Mouse (Mus musculus) liver, embryonic 12.5 days (tissue): ENCODE data around the gene Ugt1a5. TPM values are rescaled to one million over a fixed set of nuclear protein-coding genes. Genes with fewer than 3 reads are reported as not detected.

Experiments used
- ATAC-seq: fragments of 200-750 bp; cut with Nextera tagmentation; 2 replicates; pipeline ENCODE4 v1.8.0; 2017; ENCODE audit warnings: moderate number of reproducible peaks, mild to moderate bottlenecking, moderate library complexity
- H3K27ac ChIP-seq: fragments of 300-500 bp; sonication (generic); 2 replicates; pipeline ENCODE4 v1.5.1; 2016; ENCODE audit warnings: mild to moderate bottlenecking
- H3K27me3 ChIP-seq: fragments of 300-500 bp; sonication (generic); replicated peaks from 2 replicates; pipeline ENCODE4 v1.6.1; 2016; ENCODE audit warnings: mild to moderate bottlenecking, moderate library complexity
- H3K36me3 ChIP-seq: fragments of 300-500 bp; sonication (generic); 2 replicates; pipeline ENCODE4 v1.6.1; 2016; ENCODE audit warnings: mild to moderate bottlenecking, moderate library complexity
- H3K4me1 ChIP-seq: fragments of 300-500 bp; sonication (generic); 2 replicates; pipeline ENCODE4 v1.6.1; 2016
- H3K4me2 ChIP-seq: fragments of 300-500 bp; sonication (generic); 2 replicates; pipeline ENCODE4 v1.6.1; 2016; ENCODE audit warnings: mild to moderate bottlenecking, moderate library complexity
- H3K4me3 ChIP-seq: fragments of 300-500 bp; sonication (generic); 2 replicates; pipeline ENCODE4 v1.5.1; 2016; ENCODE audit warnings: mild to moderate bottlenecking, moderate library complexity
- H3K9ac ChIP-seq: fragments of 300-500 bp; sonication (generic); 2 replicates; pipeline ENCODE4 v1.6.1; 2016; ENCODE audit warnings: mild to moderate bottlenecking, moderate library complexity
- H3K9me3 ChIP-seq: fragments of 300-500 bp; sonication (generic); replicated peaks from 2 replicates; pipeline ENCODE4 v1.6.1; 2016; ENCODE audit warnings: mild to moderate bottlenecking, moderate library complexity
- WGBS: fragments of 180-500 bp; shearing (Covaris S2); methylation state at CpG from one replicate; pipeline ENCODE4 v1.1.7; 2016; ENCODE audit not compliant: insufficient replicate concordance; 5-methylcytosine and 5-hydroxymethylcytosine counted together
- polyA plus RNA-seq: library from polyadenylated mRNA; unstranded; fragments of >200 nt; fragmentation: Nextera tagmentation; extraction: Ambion mirVana; gene quantifications from 2 replicates; pipeline ENCODE4 v1.2.1, GENCODE M21; 2016

The Ugt1a5 gene
- polyA plus RNA-seq, 1 experiment from 2014 or later = not detected

GRCm38 (mm10) chr1:88228121-88228520 is 62.3 kb downstream of the Ugt1a5 start:
- WGBS = 60% methylated on average over 7 of the region's 7 CpGs
- Histone ChIP-seq H3K9ac (no peak overlapping the region), H3K9me3 (peaks cover 70% of the 10 kb centered on the region), H3K27ac (no peak overlapping the region), H3K36me3 (no peaks in the 10 kb centered on the region), H3K4me2 (no peak overlapping the region), H3K4me1 (no peaks in the 10 kb centered on the region), H3K27me3 (no peaks in the 10 kb centered on the region), H3K4me3 (no peak overlapping the region)
- no peak for ATAC-seq

GRCm38 (mm10) chr1:88229566-88229965 is 63.8 kb downstream of the Ugt1a5 start:
- H3K27ac ChIP-seq = no peak overlapping the region
- peaks cover 84% of the 10 kb centered on the region for H3K9me3 ChIP-seq
- WGBS = 59% methylated on average over 3 of the region's 3 CpGs
- H3K36me3 ChIP-seq = no peaks in the 10 kb centered on the region
- H3K4me3 ChIP-seq = no peak overlapping the region
- H3K9ac ChIP-seq = no peak overlapping the region
- H3K4me2 ChIP-seq = no peak overlapping the region
- H3K27me3 ChIP-seq = no peaks in the 10 kb centered on the region
- no peak for ATAC-seq
- H3K4me1 ChIP-seq = no peaks in the 10 kb centered on the region

DNA sequence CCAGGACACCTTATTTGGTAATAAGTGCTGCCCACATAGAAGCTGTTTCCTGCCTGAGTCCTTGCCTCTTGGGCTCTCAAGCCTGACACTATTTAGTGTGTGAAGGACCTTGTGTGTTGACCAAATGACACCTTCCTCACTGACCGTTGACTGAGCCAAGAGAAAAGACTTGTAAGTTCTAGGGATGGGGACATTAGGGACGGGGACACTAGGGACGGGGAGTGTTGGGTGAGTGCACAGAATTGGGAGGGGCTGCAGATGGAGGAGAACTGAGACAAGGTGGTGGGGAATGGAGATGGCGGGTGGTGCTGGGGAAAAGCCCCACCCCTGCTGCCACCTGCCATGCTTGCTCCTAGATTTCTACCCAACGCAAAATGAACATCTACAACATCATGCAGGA is 64.2 kb downstream of the Ugt1a5 start:
- Histone ChIP-seq H3K9ac (no peak overlapping the region), H3K27me3 (no peaks in the 10 kb centered on the region), H3K36me3 (no peaks in the 10 kb centered on the region), H3K4me2 (no peak overlapping the region), H3K27ac (no peak overlapping the region), H3K9me3 (peaks cover 88% of the 10 kb centered on the region), H3K4me3 (no peak overlapping the region), H3K4me1 (no peaks in the 10 kb centered on the region)
- 60% methylated on average over 5 of the region's 5 CpGs for WGBS
- ATAC-seq = no peak

- 64% methylated on average over 7 of the region's 7 CpGs for WGBS
- Histone ChIP-seq H3K27me3 (no peaks in the 10 kb centered on the region), H3K27ac (no peak overlapping the region), H3K9me3 (peaks cover 91% of the 10 kb centered on the region), H3K4me3 (no peak overlapping the region), H3K9ac (no peak overlapping the region), H3K4me2 (no peak overlapping the region), H3K4me1 (no peaks in the 10 kb centered on the region), H3K36me3 (no peaks in the 10 kb centered on the region)
- ATAC-seq = no peak
Observed at GRCm38 (mm10) chr1:88230421-88230820, 64.6 kb downstream of the Ugt1a5 start.

- WGBS = 61% methylated on average over 6 of the region's 6 CpGs
- Histone ChIP-seq H3K4me2 (no peak overlapping the region), H3K36me3 (no peaks in the 10 kb centered on the region), H3K9ac (no peak overlapping the region), H3K4me3 (no peak overlapping the region), H3K4me1 (no peaks in the 10 kb centered on the region), H3K27ac (no peak overlapping the region), H3K9me3 (peaks cover 90% of the 10 kb centered on the region), H3K27me3 (no peaks in the 10 kb centered on the region)
- ATAC-seq = no peak
Observed at GRCm38 (mm10) chr1:88230981-88231802, 65.4 kb downstream of the Ugt1a5 start.

DNA sequence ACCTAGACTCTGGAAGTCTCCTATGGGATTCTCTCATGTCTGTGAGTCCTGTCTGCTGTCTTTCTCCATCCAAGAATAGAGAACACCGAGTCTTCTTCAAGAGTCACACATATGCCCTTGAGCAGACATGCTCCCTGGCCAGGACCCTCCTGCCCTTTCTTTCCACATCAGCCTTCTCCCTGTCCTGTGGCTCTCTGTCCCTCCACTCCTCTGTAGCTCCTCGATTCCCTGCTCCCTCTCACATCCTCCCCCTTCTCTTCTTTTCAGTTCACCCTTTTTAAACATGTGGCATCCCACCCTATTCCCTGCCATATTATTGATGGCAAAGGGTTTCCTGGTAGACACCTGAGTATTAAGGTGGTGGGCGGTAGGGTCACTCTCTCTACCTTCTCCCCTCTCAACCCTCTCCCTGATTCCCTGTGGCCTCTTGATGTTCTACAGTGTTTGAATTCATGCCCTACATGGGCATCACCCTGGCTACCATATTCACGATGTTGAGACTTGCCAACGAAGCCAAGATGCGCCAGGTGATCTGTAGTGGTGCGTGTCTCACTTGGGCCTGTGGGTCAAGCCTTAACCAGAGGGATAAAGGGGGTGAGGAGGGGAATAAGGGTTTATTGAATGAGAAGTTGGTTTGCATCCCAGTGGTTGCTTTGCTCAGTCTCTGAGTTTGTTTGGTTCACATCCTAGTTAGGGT is 66.1 kb downstream of the Ugt1a5 start:
- H3K9me3 ChIP-seq = peaks cover 88% of the 10 kb centered on the region

DNA sequence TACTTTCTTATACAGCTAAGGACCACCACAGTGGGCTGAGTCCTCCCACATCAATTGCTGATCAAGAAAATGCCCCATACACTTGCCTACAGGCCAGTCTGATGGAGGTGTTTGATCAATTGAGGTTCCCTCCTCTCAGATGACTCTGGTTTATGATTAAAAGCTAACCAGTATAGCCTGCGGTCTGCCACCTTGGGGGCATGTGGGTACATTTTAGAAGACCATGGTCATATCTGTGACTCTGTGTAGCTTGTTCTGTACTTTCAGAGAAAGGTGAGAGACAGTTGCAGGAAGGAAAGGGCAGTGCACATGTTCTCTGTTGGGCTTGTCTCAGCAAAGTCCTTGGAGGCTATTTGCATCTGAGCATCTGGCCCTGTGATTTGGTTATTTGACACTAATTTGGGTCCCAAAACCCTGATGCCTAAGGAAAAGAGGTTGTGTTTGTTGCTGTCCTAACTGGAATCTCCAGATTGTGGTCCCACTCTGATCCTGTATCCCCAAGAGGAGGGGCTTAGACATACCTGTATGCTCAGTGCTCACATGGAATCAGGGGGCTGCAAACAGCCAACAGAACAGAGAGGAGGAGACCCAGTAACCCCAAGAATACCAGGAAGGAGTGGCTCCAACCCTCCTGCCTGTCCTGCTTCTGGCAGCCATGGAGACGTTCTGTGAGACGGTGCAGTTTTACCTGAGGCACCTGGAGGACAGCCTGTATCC is 67.0 kb downstream of the Ugt1a5 start:
- ATAC-seq = no peak
- Histone ChIP-seq H3K4me1 (no peaks in the 10 kb centered on the region), H3K9ac (no peak overlapping the region), H3K9me3 (peaks cover 90% of the 10 kb centered on the region), H3K27ac (no peak overlapping the region), H3K27me3 (no peaks in the 10 kb centered on the region), H3K36me3 (no peaks in the 10 kb centered on the region), H3K4me3 (no peak overlapping the region), H3K4me2 (no peak overlapping the region)
- 38% methylated on average over 3 of the region's 3 CpGs for WGBS

More for the DNA sequence above, 66.1 kb downstream of the Ugt1a5 start:
- Histone ChIP-seq H3K4me1 (no peaks in the 10 kb centered on the region), H3K9ac (no peak overlapping the region), H3K4me2 (no peak overlapping the region), H3K4me3 (no peak overlapping the region), H3K27me3 (no peaks in the 10 kb centered on the region), H3K36me3 (no peaks in the 10 kb centered on the region), H3K27ac (no peak overlapping the region)
- 50% methylated on average over 7 of the region's 7 CpGs for whole genome bisulfite sequencing
- no peak for ATAC-seq

DNA sequence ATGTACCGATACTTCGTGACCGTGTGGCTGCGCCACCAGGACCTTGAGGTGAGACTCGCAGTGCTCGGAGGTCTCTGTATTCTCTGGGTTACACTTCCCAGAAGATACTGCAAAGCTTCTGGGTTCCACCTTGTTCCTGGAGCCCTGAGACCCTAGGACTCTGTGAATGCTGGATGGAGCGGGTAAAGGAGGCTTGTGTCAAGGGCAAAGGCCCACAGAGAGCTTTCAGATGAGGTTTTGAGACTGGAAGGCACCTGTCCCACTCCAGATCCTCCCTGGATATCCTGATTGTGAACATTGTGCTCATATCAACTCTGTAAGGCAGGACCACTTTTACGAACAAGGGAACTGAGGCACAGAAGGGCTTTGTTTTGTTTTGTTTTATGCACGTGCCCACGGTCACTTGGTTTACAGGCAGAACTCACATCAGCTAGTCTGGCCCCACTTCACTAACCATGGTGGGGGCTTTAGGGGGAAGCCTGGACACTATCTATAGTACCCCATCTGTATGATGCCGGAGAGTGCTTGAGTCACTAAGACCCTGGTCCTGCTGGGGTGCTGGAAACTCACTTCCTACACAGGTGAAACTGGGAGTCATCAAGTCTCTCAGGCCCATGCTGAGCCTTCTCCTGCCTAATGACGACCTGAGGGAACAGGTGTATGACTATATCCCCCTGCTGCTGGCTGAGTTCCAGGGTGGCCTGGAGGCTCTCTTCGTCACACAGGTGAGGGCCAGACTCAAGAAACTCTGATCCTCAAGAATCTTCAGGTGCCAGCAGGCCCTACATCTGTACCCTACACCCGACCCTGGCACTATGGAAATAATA is 67.8 kb downstream of the Ugt1a5 start:
- Histone ChIP-seq H3K4me1 (no peaks in the 10 kb centered on the region), H3K27ac (no peak overlapping the region), H3K27me3 (no peaks in the 10 kb centered on the region), H3K9me3 (peaks cover 90% of the 10 kb centered on the region), H3K9ac (no peak overlapping the region), H3K4me2 (no peak overlapping the region), H3K36me3 (no peaks in the 10 kb centered on the region), H3K4me3 (no peak overlapping the region)
- ATAC-seq = no peak
- 52% methylated on average over 14 of the region's 14 CpGs for WGBS

GRCm38 (mm10) chr1:88234248-88234610 is 68.4 kb downstream of the Ugt1a5 start:
- H3K4me3 ChIP-seq = no peak overlapping the region
- H3K4me2 ChIP-seq = no peak overlapping the region
- 47% methylated on average over 4 of the region's 4 CpGs for WGBS
- no peaks in the 10 kb centered on the region for H3K4me1 ChIP-seq
- H3K27me3 ChIP-seq = no peaks in the 10 kb centered on the region
- H3K27ac ChIP-seq = no peak overlapping the region
- H3K9ac ChIP-seq = no peak overlapping the region
- H3K9me3 ChIP-seq = peaks cover 93% of the 10 kb centered on the region
- H3K36me3 ChIP-seq = no peaks in the 10 kb centered on the region
- no peak for ATAC-seq

- no peak for ATAC-seq
- 31% methylated on average over 5 of the region's 5 CpGs for WGBS
- Histone ChIP-seq H3K4me3 (no peak overlapping the region), H3K9me3 (peaks cover 93% of the 10 kb centered on the region), H3K9ac (no peak overlapping the region), H3K27ac (no peak overlapping the region), H3K27me3 (no peaks in the 10 kb centered on the region), H3K4me2 (no peak overlapping the region), H3K4me1 (no peaks in the 10 kb centered on the region), H3K36me3 (no peaks in the 10 kb centered on the region)
Observed at GRCm38 (mm10) chr1:88234646-88235045, 68.8 kb downstream of the Ugt1a5 start.

DNA sequence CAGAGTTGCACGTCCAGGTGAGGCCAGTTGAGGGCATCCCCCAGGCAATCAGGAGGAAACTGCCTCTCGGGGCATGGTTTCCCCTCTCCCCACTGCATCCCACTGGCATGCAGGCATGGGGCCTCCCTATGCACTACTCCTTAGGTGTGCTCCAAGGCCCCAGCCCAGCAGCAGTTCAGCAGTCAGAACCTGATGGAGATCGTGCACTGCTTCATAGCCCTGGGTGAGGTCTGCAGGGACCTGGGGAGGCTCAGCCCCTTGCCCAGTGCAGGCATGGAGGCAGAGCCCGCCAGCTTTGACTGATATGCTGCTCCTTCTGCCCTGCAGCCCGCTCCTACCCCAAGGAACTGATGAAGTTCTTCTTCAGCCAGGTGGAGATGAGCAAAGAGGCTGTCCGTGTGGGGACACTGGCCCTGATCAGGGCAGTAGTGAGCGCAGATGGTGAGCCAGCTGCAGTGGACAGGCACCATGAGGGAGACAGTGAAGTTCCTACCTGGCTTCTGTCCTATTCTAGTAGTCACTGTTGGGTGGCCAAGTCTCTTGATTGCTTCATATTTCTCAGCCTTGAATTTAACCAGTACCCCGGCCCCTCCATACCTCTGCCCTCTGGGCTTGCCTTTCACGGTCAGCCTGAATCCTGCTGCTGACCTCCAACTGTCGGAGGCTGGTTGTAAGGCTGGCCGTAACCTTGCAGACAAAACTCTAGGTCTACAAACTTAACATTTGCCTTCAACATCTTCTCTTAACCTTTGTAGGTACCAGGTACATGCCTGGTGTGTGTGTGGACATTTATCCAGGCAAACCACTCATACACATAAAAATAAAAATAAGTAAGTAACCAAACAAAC is 69.5 kb downstream of the Ugt1a5 start:
- 47% methylated on average over 11 of the region's 11 CpGs for WGBS
- H3K9me3 ChIP-seq = peaks cover 93% of the 10 kb centered on the region
- ATAC-seq = peak; percentile 13; the same call in 1 of the 2 replicates

More for the DNA sequence above, 69.5 kb downstream of the Ugt1a5 start:
- no peak overlapping the region for H3K9ac ChIP-seq
- H3K4me2 ChIP-seq = no peak overlapping the region
- no peaks in the 10 kb centered on the region for H3K4me1 ChIP-seq
- no peak overlapping the region for H3K4me3 ChIP-seq
- H3K36me3 ChIP-seq = no peaks in the 10 kb centered on the region
- no peaks in the 10 kb centered on the region for H3K27me3 ChIP-seq
- H3K27ac ChIP-seq = no peak overlapping the region
